8 mouse cellular contexts compared by ENCODE assay signal in genomic region chr11:61493525-61494128, GRCm38 (mm10). TPM values are rescaled to one million over a fixed set of nuclear protein-coding genes. Genes with fewer than 3 reads are reported as not detected.
DNase-seq lines count a peak whose midpoint lies in the region; ATAC-seq lines count a peak whose summit lies in the region.

No protein-coding gene starts in this region.

- H3K4me3 ChIP-seq in embryonic facial prominence, embryonic 11.5 days (ENCODE audit: low read depth, low read length), result peak overlapping the region; percentile 89
- peak overlapping the region; percentile 80 for H3K4me3 ChIP-seq in hindbrain, embryonic 16.5 days (ENCODE audit: low read length)
- H3K4me3 ChIP-seq in liver, embryonic 13.5 days (replicated peaks), result peak overlapping the region; percentile 87

- no peaks in the 10 kb centered on the region for H3K4me1 ChIP-seq in embryonic facial prominence, embryonic 11.5 days (ENCODE audit: control insufficient read depth, insufficient read depth, low read length)
- H3K4me1 ChIP-seq in hindbrain, embryonic 16.5 days (ENCODE audit: control insufficient read depth, insufficient read depth, low read depth, low read length), result peaks cover 15% of the 10 kb centered on the region
- peaks cover 25% of the 10 kb centered on the region for H3K4me1 ChIP-seq in liver, embryonic 13.5 days (replicated peaks)

- peak; percentile 41 for ATAC-seq in activated CD4-positive, CD25-positive, alpha-beta regulatory T cell, adult 4 months
- peak; percentile 37 for ATAC-seq in embryonic facial prominence, embryonic 11.5 days (replicated peaks; ENCODE audit: insufficient number of reproducible peaks, low FRiP score, low TSS enrichment, low read depth)
- peak; percentile 68 for ATAC-seq in hindbrain, embryonic 16.5 days
- peak; percentile 71 for ATAC-seq in liver, embryonic 13.5 days (ENCODE audit: low read depth)
- peak; percentile 38 for ATAC-seq in neutrophil, adult 5-6 weeks (ENCODE audit: extremely low read depth, insufficient number of reproducible peaks, low FRiP score, poor library complexity, severe bottlenecking)

- H3K9ac ChIP-seq in embryonic facial prominence, embryonic 11.5 days (replicated peaks; ENCODE audit: low read length), result peak overlapping the region; percentile 88
- H3K9ac ChIP-seq in hindbrain, embryonic 16.5 days (ENCODE audit: low read depth, low read length), result peak overlapping the region; percentile 89
- peak overlapping the region; percentile 80 for H3K9ac ChIP-seq in liver, embryonic 13.5 days

- no peaks in the 10 kb centered on the region for H3K9me3 ChIP-seq in embryonic facial prominence, embryonic 11.5 days (replicated peaks; ENCODE audit: control insufficient read depth, low read length)
- H3K9me3 ChIP-seq in hindbrain, embryonic 16.5 days (ENCODE audit: control insufficient read depth, low read length), result no peaks in the 10 kb centered on the region
- H3K9me3 ChIP-seq in liver, embryonic 13.5 days (replicated peaks), result no peaks in the 10 kb centered on the region

- peak; percentile 39 to 47 for DNase-seq in left cerebral cortex, adult 18-20 months (ENCODE audit: low spot score in 2 of 2)
- DNase-seq in left cerebral cortex, adult 11 months (ENCODE audit: low spot score), result no peak
- no peak for DNase-seq in embryonic facial prominence, embryonic 11.5 days (ENCODE audit: low spot score)
- no peak for DNase-seq in liver, embryonic 13.5 days
- no peak for DNase-seq in gastrocnemius, postnatal 14 days

- peak overlapping the region; percentile 74 for H3K4me2 ChIP-seq in embryonic facial prominence, embryonic 11.5 days (ENCODE audit: low read depth, low read length)
- H3K4me2 ChIP-seq in hindbrain, embryonic 16.5 days (ENCODE audit: low read length), result peak overlapping the region; percentile 84
- peak overlapping the region; percentile 92 for H3K4me2 ChIP-seq in liver, embryonic 13.5 days

- intact Hi-C loops in gastrocnemius, postnatal 14 days (cut with DNase I; ENCODE audit: low total_unique reads), result no loop called here

- peaks cover 11% of the 10 kb centered on the region; the same call in 1 of the 2 replicates for H3K36me3 ChIP-seq in embryonic facial prominence, embryonic 11.5 days (replicated peaks; ENCODE audit: control insufficient read depth, insufficient read depth, low read depth, low read length)
- H3K36me3 ChIP-seq in hindbrain, embryonic 16.5 days (ENCODE audit: control insufficient read depth, insufficient read depth, low read length), result peaks cover 28% of the 10 kb centered on the region
- peaks cover 33% of the 10 kb centered on the region for H3K36me3 ChIP-seq in liver, embryonic 13.5 days

- whole genome bisulfite sequencing in embryonic facial prominence, embryonic 11.5 days, result 2% methylated on average over 46 of the region's 50 CpGs
- under 1% methylated on average over 30 of the region's 50 CpGs for WGBS in hindbrain, embryonic 16.5 days
- 4% methylated on average over 45 of the region's 50 CpGs for WGBS in liver, embryonic 13.5 days (ENCODE audit: insufficient replicate concordance)

- H3K27ac ChIP-seq in embryonic facial prominence, embryonic 11.5 days (replicated peaks; ENCODE audit: low read depth, low read length), result peak overlapping the region; percentile 79
- peak overlapping the region; percentile 91 for H3K27ac ChIP-seq in hindbrain, embryonic 16.5 days (ENCODE audit: low read depth, low read length)
- peak overlapping the region; percentile 65 for H3K27ac ChIP-seq in liver, embryonic 13.5 days

- H3K27me3 ChIP-seq in embryonic facial prominence, embryonic 11.5 days (ENCODE audit: control insufficient read depth, insufficient read depth, low read length), result no peaks in the 10 kb centered on the region
- H3K27me3 ChIP-seq in hindbrain, embryonic 16.5 days (replicated peaks; ENCODE audit: control insufficient read depth, insufficient read depth, low read length), result no peaks in the 10 kb centered on the region
- H3K27me3 ChIP-seq in liver, embryonic 13.5 days, result no peaks in the 10 kb centered on the region

RNA-seq across cellular contexts. Expression of gene Mapk7, which starts 0.6 kb away (rescaled TPM):
- total RNA-seq in left cerebral cortex, adult 18-20 months (2021), result 10 to 100 TPM; 22.9 to 23.9 TPM
- 10 to 100 TPM in 1 of 2 experiments, 1 to 10 TPM in 1; 6.1 to 13.4 TPM for polyA plus RNA-seq in activated CD4-positive, CD25-positive, alpha-beta regulatory T cell, adult 4 months (2017; shearing (Covaris generic))
- 52.3 and 57.7 TPM in 2 replicates for polyA plus RNA-seq in embryonic facial prominence, embryonic 11.5 days (2014; fragmentation: Nextera tagmentation; extraction: Ambion mirVana)
- polyA plus RNA-seq in hindbrain, embryonic 16.5 days (2015; fragmentation: Nextera tagmentation; extraction: Ambion mirVana), result 63.3 and 73.1 TPM in 2 replicates
- polyA plus RNA-seq in liver, embryonic 13.5 days (2015; fragmentation: Nextera tagmentation; extraction: Ambion mirVana), result 7.2 and 8.8 TPM in 2 replicates
- total RNA-seq in neutrophil, adult 5-6 weeks (2017), result 15.2 and 15.6 TPM in 2 replicates
- 1 to 10 TPM; 5.9 TPM for total RNA-seq in gastrocnemius, postnatal 14 days (2021)

RNA-seq across cellular contexts. Expression of gene Mfap4, which starts 8.4 kb away (rescaled TPM):
- 1 to 10 TPM; 2.6 to 3.3 TPM for total RNA-seq in left cerebral cortex, adult 18-20 months (2021)
- not detected for polyA plus RNA-seq in activated CD4-positive, CD25-positive, alpha-beta regulatory T cell, adult 4 months (2017; shearing (Covaris generic))
- 234 and 251 TPM in 2 replicates for polyA plus RNA-seq in embryonic facial prominence, embryonic 11.5 days (2014; fragmentation: Nextera tagmentation; extraction: Ambion mirVana)
- polyA plus RNA-seq in hindbrain, embryonic 16.5 days (2015; fragmentation: Nextera tagmentation; extraction: Ambion mirVana), result 49.6 and 67.9 TPM in 2 replicates
- polyA plus RNA-seq in liver, embryonic 13.5 days (2015; fragmentation: Nextera tagmentation; extraction: Ambion mirVana), result 8.4 and 9.3 TPM in 2 replicates
- total RNA-seq in neutrophil, adult 5-6 weeks (2017), result not detected in 2 replicates
- 100 to 1,000 TPM; 142 to 192 TPM for total RNA-seq in gastrocnemius, postnatal 14 days (2021)

RNA-seq across cellular contexts. Expression of gene B9d1, which starts 11.3 kb away (rescaled TPM):
- total RNA-seq in left cerebral cortex, adult 18-20 months (2021), result 10 to 100 TPM; 43.4 to 43.8 TPM
- polyA plus RNA-seq in activated CD4-positive, CD25-positive, alpha-beta regulatory T cell, adult 4 months (2017; shearing (Covaris generic)), result 1 to 10 TPM; 2.7 to 4.5 TPM
- polyA plus RNA-seq in embryonic facial prominence, embryonic 11.5 days (2014; fragmentation: Nextera tagmentation; extraction: Ambion mirVana), result 32.1 and 37.0 TPM in 2 replicates
- polyA plus RNA-seq in hindbrain, embryonic 16.5 days (2015; fragmentation: Nextera tagmentation; extraction: Ambion mirVana), result 35.2 and 36.2 TPM in 2 replicates
- 2.1 and 4.0 TPM in 2 replicates for polyA plus RNA-seq in liver, embryonic 13.5 days (2015; fragmentation: Nextera tagmentation; extraction: Ambion mirVana)
- 1.2 TPM in 1 of 2 replicates, not detected in the other for total RNA-seq in neutrophil, adult 5-6 weeks (2017)
- 1 to 10 TPM; 7.6 to 7.9 TPM for total RNA-seq in gastrocnemius, postnatal 14 days (2021)

RNA-seq across cellular contexts. Expression of gene Rnf112, which starts 39.7 kb away (rescaled TPM):
- total RNA-seq in left cerebral cortex, adult 18-20 months (2021), result 100 to 1,000 TPM; 257 to 300 TPM
- not detected for polyA plus RNA-seq in activated CD4-positive, CD25-positive, alpha-beta regulatory T cell, adult 4 months (2017; shearing (Covaris generic))
- 0.25 and 0.42 TPM in 2 replicates for polyA plus RNA-seq in embryonic facial prominence, embryonic 11.5 days (2014; fragmentation: Nextera tagmentation; extraction: Ambion mirVana)
- 30.4 and 32.4 TPM in 2 replicates for polyA plus RNA-seq in hindbrain, embryonic 16.5 days (2015; fragmentation: Nextera tagmentation; extraction: Ambion mirVana)
- 0.06 and 0.09 TPM in 2 replicates for polyA plus RNA-seq in liver, embryonic 13.5 days (2015; fragmentation: Nextera tagmentation; extraction: Ambion mirVana)
- total RNA-seq in neutrophil, adult 5-6 weeks (2017), result not detected in 2 replicates
- 1 to 10 TPM in 1 of 2 experiments, under 1 TPM in 1; 0.86 to 1.1 TPM for total RNA-seq in gastrocnemius, postnatal 14 days (2021)

Comparison
In these comparisons a context has a peak if more than half of its experiments do, and no peak if none do; other contexts are left out.
1. DNase-seq: peak in left cerebral cortex, adult 18-20 months (2 of 2); none in left cerebral cortex, adult 11 months (single experiment), embryonic facial prominence, embryonic 11.5 days (single experiment), liver, embryonic 13.5 days (single experiment) and gastrocnemius, postnatal 14 days (single experiment).
2. Peak in every context shown above with its lines, with median percentiles within 50 percentile points of each other: ATAC-seq, H3K27ac ChIP-seq, H3K4me2 ChIP-seq, H3K4me3 ChIP-seq and H3K9ac ChIP-seq.